Mouse (Mus musculus) MEL (cell line): ENCODE results near the gene Igtp. TPM values are rescaled to one million over a fixed set of nuclear protein-coding genes. Genes with fewer than 3 reads are reported as not detected.

Experiments used
- DNase-seq: peaks from one replicate; pipeline ENCODE4 v3.0.0; 2011; ENCODE audit warnings: low read depth, low spot score
- H3K27ac ChIP-seq: 2 replicates; pipeline ENCODE4 v1.5.1; 2012; ENCODE audit warnings: low read depth, mild to moderate bottlenecking, control low read depth, low read length, moderate library complexity; ENCODE audit not compliant: control insufficient read depth
- H3K27me3 ChIP-seq, 2 experiments: fragments of 150-350 bp in 1 of 2; sonication (generic) in 1 of 2; 2 replicates each; pipeline ENCODE4 v1.6.1; 2012; ENCODE audit warnings: low read length in 2 of 2, mild to moderate bottlenecking in 2 of 2, improper control_type of control experiment in 1 of 2, moderate library complexity in 1 of 2; ENCODE audit not compliant: insufficient read depth in 2 of 2, control insufficient read depth in 1 of 2
- H3K36me3 ChIP-seq, 2 experiments: 2 replicates each; pipeline ENCODE4 v1.6.1; 2012 to 2014; ENCODE audit warnings: low read length in 2 of 2, improper control_type of control experiment in 1 of 2, inconsistent platforms in 1 of 2, mild to moderate bottlenecking in 1 of 2; ENCODE audit not compliant: insufficient read depth in 2 of 2, control insufficient read depth in 1 of 2
- H3K4me1 ChIP-seq, 2 experiments: fragments of 150-350 bp in 1 of 2; sonication (generic) in 1 of 2; 2 replicates each; pipeline ENCODE4 v1.6.1; 2012; ENCODE audit warnings: low read length in 2 of 2, improper control_type of control experiment in 1 of 2, mild to moderate bottlenecking in 1 of 2; ENCODE audit not compliant: insufficient read depth in 2 of 2, control insufficient read depth in 1 of 2
- H3K4me3 ChIP-seq, 2 experiments: fragments of 150-350 bp in 1 of 2; sonication (generic) in 1 of 2; 2 replicates each; pipeline ENCODE4 v1.5.1; 2012; ENCODE audit warnings: low read depth in 2 of 2, low read length in 2 of 2, mild to moderate bottlenecking in 2 of 2, moderate library complexity in 2 of 2, control low read depth in 1 of 2, improper control_type of control experiment in 1 of 2; ENCODE audit not compliant: control insufficient read depth in 1 of 2, insufficient read depth in 1 of 2
- H3K79me2 ChIP-seq: 2 replicates; pipeline ENCODE4 v1.6.1; 2012; ENCODE audit warnings: mild to moderate bottlenecking, low read length, moderate library complexity; ENCODE audit not compliant: control insufficient read depth, poor library complexity, insufficient read depth
- H3K9ac ChIP-seq: 2 replicates; pipeline ENCODE4 v1.6.1; 2012; ENCODE audit warnings: low read depth, mild to moderate bottlenecking, control low read depth, low read length, moderate library complexity; ENCODE audit not compliant: control insufficient read depth, poor library complexity, severe bottlenecking
- H3K9me3 ChIP-seq: fragments of 150-350 bp; sonication (generic); replicated peaks from 2 replicates; pipeline ENCODE4 v1.6.1; 2012; ENCODE audit warnings: mild to moderate bottlenecking, low read length, improper control_type of control experiment, moderate library complexity; ENCODE audit not compliant: insufficient read depth
- BHLHE40 ChIP-seq: IDR thresholded peaks from 2 replicates; pipeline ENCODE4 v1.6.1; 2012; ENCODE audit warnings: low read depth, mild to moderate bottlenecking, inconsistent platforms, low read length, improper control_type of control experiment, borderline replicate concordance
- CHD1 ChIP-seq: IDR thresholded peaks from 2 replicates; pipeline ENCODE4 v1.6.1; 2012; ENCODE audit warnings: low read depth, mild to moderate bottlenecking, inconsistent platforms, low read length, improper control_type of control experiment
- ELF1 ChIP-seq: IDR thresholded peaks from 2 replicates; pipeline ENCODE4 v1.6.1; 2014; ENCODE audit warnings: low read depth, mild to moderate bottlenecking, inconsistent platforms, low read length, improper control_type of control experiment, moderate library complexity
- ETS1 ChIP-seq: IDR thresholded peaks from 2 replicates; pipeline ENCODE4 v1.6.1; 2012; ENCODE audit warnings: low read depth, mild to moderate bottlenecking, inconsistent platforms, low read length, improper control_type of control experiment, moderate library complexity
- GATA1 ChIP-seq: IDR thresholded peaks from 2 replicates; pipeline ENCODE4 v1.6.1; 2011; ENCODE audit warnings: low read depth, low read length, improper control_type of control experiment
- JUND ChIP-seq: IDR thresholded peaks from 2 replicates; pipeline ENCODE4 v1.6.1; 2011; ENCODE audit warnings: low read depth, mild to moderate bottlenecking, improper control_type of control experiment, low read length
- KAT2A ChIP-seq: conservative IDR thresholded peaks from 2 replicates; pipeline ENCODE4 v1.6.1; 2012; ENCODE audit warnings: low read depth, low read length, improper control_type of control experiment, inconsistent platforms
- MAZ ChIP-seq: IDR thresholded peaks from 2 replicates; pipeline ENCODE4 v1.6.1; 2012; ENCODE audit warnings: low read depth, mild to moderate bottlenecking, inconsistent platforms, low read length, improper control_type of control experiment
- MEF2A ChIP-seq: IDR thresholded peaks from 2 replicates; pipeline ENCODE4 v1.6.1; 2014; ENCODE audit warnings: low read depth, mild to moderate bottlenecking, inconsistent platforms, low read length, improper control_type of control experiment; ENCODE audit not compliant: poor library complexity, insufficient replicate concordance, severe bottlenecking; ENCODE audit errors: extremely low read depth
- MYB ChIP-seq: IDR thresholded peaks from 2 replicates; pipeline ENCODE4 v1.6.1; 2011; ENCODE audit warnings: mild to moderate bottlenecking, low read depth, low read length, improper control_type of control experiment
- NELFE ChIP-seq: IDR thresholded peaks from 2 replicates; pipeline ENCODE4 v1.6.1; 2011; ENCODE audit warnings: low read depth, low read length, improper control_type of control experiment
- NRF1 ChIP-seq: IDR thresholded peaks from 2 replicates; pipeline ENCODE4 v1.6.1; 2014; ENCODE audit warnings: low read depth, mild to moderate bottlenecking, inconsistent platforms, low read length, improper control_type of control experiment, moderate library complexity; ENCODE audit not compliant: poor library complexity, insufficient read depth, severe bottlenecking
- RCOR1 ChIP-seq: IDR thresholded peaks from 2 replicates; pipeline ENCODE4 v1.6.1; 2012; ENCODE audit warnings: low read depth, mild to moderate bottlenecking, inconsistent platforms, low read length, improper control_type of control experiment
- ZMIZ1 ChIP-seq: IDR thresholded peaks from 2 replicates; pipeline ENCODE4 v1.6.1; 2012; ENCODE audit warnings: low read depth, mild to moderate bottlenecking, inconsistent platforms, low read length, improper control_type of control experiment, moderate library complexity
- ZNF384 ChIP-seq: IDR thresholded peaks from 2 replicates; pipeline ENCODE4 v1.6.1; 2012; ENCODE audit warnings: low read depth, mild to moderate bottlenecking, inconsistent platforms, low read length, improper control_type of control experiment
- polyA plus RNA-seq, 2 experiments: library from polyadenylated mRNA; stranded (reverse) in 1 of 2; unstranded in 1 of 2; fragments of >175 nt in 1 of 2; fragments of >200 nt in 1 of 2; gene quantifications; 2 replicates each; pipeline versions ENCODE4 v1.2.1 to v1.2.4; 2012; ENCODE audit warnings: low replicate concordance in 2 of 2, low read depth in 1 of 2; ENCODE audit not compliant: insufficient read length in 2 of 2, insufficient read depth in 1 of 2, missing spikeins in 1 of 2
- total RNA-seq: library from RNA; depleted of rRNA; stranded (reverse); fragments of 300-350 nt; gene quantifications from 2 replicates; pipeline ENCODE4 v1.2.3, GENCODE M21; 2012

The Igtp gene
- total and polyA plus RNA-seq, 3 experiments: 3.6 to 3.7 TPM; not detected in 1

GRCm38 (mm10) chr11:58189675-58190074 is 9.7 kb upstream of the Igtp start:
- Histone ChIP-seq H3K36me3 (no peaks in the 10 kb centered on the region), H3K9me3 (no peaks in the 10 kb centered on the region), H3K79me2 (no peaks in the 10 kb centered on the region), H3K4me3 (no peak overlapping the region), H3K27me3 (peaks cover 0 to 6% of the 10 kb centered on the region in 2 experiments; a peak in 1 of 4 replicates), H3K27ac (no peak overlapping the region), H3K4me1 (peaks cover 0 to 2% of the 10 kb centered on the region in 2 experiments; a peak in 1 of 4 replicates), H3K9ac (no peak overlapping the region)
- no peak for DNase-seq
- no peak for TF ChIP-seq ETS1
- no peak for TF ChIP-seq BHLHE40
- no peak for TF ChIP-seq ZNF384
- TF ChIP-seq KAT2A: no peak
- TF ChIP-seq MEF2A: no peak
- no peak for TF ChIP-seq MAZ
- TF ChIP-seq NELFE: no peak
- no peak for TF ChIP-seq JUND
- no peak for TF ChIP-seq NRF1
- TF ChIP-seq ZMIZ1: no peak

- TF ChIP-seq ELF1: no peak
- TF ChIP-seq NELFE: no peak
- no peak for TF ChIP-seq MAZ
- TF ChIP-seq ETS1: no peak
- no peak for TF ChIP-seq MYB
- no peak for TF ChIP-seq GATA1
- no peak for TF ChIP-seq CHD1
- TF ChIP-seq RCOR1: no peak
- TF ChIP-seq NRF1: no peak
- Histone ChIP-seq H3K79me2 (no peaks in the 10 kb centered on the region), H3K36me3 (no peaks in the 10 kb centered on the region), H3K4me3 (no peak overlapping the region), H3K27me3 (peaks cover 0 to 6% of the 10 kb centered on the region in 2 experiments; a peak in 2 of 4 replicates), H3K9ac (no peak overlapping the region), H3K4me1 (peaks cover 0 to 2% of the 10 kb centered on the region in 2 experiments; a peak in 1 of 4 replicates), H3K27ac (no peak overlapping the region), H3K9me3 (no peaks in the 10 kb centered on the region)
- DNase-seq: no peak
Observed at GRCm38 (mm10) chr11:58193326-58193725, 6.0 kb upstream of the Igtp start.
